Mouse (Mus musculus): ENCODE measurements at regions not wholly inside any gene's neighbourhood (a gene's known extent, or its start where the extent isn't known, plus 50 kb on each side); places are given as distances from the start of the nearest gene placed in this dataset.
A peak's percentile ranks its signal among the peaks of the same experiment; 100 is the strongest.

GRCm38 (mm10) chr13:60299076-60299475 is 121.9 kb upstream of the Gas1 start:
- no peak for DNase-seq (ENCODE audit: low spot score)

DNA sequence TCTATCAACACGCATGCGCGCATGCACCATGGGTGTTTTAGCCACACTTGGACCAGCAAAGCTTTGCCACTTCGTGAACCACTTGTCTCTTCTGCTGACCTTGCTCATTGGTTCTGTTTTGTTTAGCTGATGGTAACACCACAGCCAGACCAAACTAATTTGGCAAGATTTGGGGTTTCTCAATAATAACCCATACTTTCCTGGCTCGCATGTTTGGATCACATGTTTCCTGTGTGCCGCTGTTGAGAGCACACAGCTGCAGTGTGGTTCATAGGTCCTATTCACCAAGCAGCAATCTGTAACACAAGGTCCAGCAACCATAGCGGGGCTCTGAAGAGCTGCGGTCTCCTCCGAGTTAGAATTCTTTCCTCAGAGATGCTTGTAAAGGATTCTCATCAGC is 126.4 kb upstream of the Gas1 start:
- no peak for DNase-seq (ENCODE audit: low spot score)

- no peak for DNase-seq (ENCODE audit: low spot score)
Observed at GRCm38 (mm10) chr13:60305028-60305810, 128.1 kb upstream of the Gas1 start.

- no peak for DNase-seq (ENCODE audit: low spot score)
Observed at GRCm38 (mm10) chr13:60308062-60308801, 131.1 kb upstream of the Gas1 start.

DNA sequence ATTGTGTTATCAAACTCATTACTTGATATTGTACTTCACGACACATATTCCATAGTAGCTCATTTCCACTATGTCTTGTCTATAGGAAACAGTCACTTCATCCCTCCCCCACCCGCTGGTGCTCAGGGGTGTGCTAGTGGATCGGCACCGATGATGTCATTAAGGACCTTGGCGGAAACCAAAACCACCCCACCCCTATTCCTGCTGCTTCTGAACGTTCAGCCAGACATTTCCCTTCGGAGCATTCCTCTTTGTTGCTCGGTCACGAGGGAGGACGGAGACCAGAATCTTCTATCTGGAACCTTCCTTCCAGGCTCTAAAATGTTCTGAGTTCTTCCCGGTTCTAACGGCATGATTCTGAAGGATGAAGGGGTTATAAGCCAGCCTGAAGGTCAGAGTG is 132.3 kb upstream of the Gas1 start:
- no peak for DNase-seq (ENCODE audit: low spot score)

GRCm38 (mm10) chr13:60309926-60310325 is 132.8 kb upstream of the Gas1 start:
- DNase-seq (ENCODE audit: low spot score): no peak

GRCm38 (mm10) chr13:60312397-60313085 is 135.4 kb upstream of the Gas1 start:
- no peak for DNase-seq (ENCODE audit: low spot score)

GRCm38 (mm10) chr13:60318436-60319020 is 141.4 kb upstream of the Gas1 start:
- DNase-seq (ENCODE audit: low spot score): no peak

DNA sequence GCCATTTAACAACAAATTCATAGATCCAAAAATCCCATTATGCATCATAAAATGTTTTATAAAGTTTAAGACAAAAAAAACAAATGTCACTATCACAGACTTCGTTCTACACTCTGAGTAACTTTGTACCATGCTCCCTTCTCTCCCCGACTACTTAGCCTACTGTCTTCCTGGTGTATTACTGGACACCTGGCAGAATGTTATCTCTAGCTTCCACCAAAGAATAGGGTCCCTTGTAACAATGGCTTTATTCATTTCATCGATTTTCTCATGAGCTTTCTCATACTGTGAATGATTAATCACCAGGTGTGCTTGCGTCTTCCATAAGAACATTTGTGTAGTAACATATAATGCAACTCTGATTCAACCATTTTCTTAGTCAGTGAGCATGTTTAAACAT is 142.1 kb upstream of the Gas1 start:
- no peak for DNase-seq (ENCODE audit: low spot score)

GRCm38 (mm10) chr13:60319861-60320602 is 142.9 kb upstream of the Gas1 start:
- DNase-seq (ENCODE audit: low spot score): no peak

- DNase-seq (ENCODE audit: low spot score): no peak
Observed at GRCm38 (mm10) chr13:60322579-60322978, 145.4 kb upstream of the Gas1 start.

DNA sequence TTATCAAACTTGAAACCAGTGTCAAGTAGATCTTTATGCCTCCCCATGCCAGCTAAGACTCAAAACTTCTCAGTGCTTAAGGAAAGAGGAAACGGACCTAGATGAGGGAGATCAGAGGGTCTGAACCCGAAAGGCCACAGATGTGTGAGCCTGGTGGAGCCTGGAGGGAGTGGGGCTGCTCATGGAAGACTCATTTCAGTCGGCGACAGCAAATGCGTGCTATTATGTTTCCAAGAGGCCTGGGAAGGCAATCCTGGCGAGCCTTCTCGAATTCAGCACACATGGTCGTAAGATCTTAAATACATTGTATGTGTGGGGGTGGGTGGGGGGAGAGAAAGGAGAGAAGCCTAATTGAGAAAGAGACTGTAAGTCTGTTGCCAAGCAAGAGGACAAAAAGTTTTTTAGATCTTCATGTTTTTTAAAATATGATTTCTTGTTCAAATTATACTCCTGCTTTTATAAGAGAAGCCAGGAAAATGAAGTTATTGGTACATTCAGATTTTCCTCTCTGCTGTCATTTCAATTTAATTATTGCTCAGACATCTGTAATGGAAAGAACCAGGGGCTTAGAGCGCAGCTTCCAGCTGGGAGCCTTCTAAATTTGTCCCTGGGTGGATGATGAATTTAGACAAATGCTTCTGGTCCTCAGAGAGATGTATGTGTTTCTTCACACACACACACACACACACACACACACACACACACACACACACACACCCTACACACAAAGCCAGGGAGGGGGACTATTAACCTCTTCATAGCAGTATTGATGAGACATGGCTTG is 153.5 kb upstream of the Gas1 start:
- peak; percentile 65 for DNase-seq (ENCODE audit: low spot score)

DNA sequence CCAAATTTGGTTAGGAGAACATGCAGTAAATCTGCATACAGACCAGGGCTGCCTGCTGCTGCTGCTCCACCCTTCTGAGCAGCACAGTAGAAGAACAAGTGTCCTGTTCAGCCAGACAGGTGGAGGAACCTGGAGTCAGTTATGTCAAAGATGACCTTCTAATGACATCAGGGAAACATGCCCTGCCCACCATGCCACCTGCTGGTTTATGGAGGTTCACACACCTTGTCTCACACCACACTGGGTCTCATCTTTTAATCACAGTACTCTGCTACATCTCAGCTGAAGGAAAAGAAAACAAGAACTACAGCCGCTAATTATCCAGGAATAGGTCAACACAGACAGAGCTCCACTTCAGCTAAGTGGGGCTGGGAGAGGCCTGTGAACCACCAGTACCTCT is 159.0 kb upstream of the Gas1 start:
- DNase-seq (ENCODE audit: low spot score): no peak

GRCm38 (mm10) chr13:60337383-60337782 is 160.2 kb upstream of the Gas1 start:
- peak; percentile 58 for DNase-seq (ENCODE audit: low spot score)

DNA sequence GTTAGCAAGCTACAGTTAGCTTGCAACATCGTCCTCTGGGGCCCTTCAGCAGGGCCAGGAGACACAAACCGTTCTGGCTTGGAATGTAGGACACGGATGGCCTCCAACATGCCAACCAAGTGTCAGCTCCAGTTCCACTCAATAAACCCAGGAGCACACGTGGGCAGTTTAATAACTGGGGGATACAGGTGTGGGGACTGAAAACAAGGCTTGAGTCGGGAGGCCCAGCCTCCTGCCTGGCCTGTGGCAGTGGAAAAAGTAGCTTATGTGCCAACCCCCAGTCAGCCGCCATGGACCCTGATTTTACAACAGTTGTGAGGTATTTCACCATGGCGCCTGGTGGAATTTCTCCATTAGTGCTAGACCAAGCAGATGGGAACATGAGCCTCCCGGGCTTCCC is 160.9 kb upstream of the Gas1 start:
- no peak for DNase-seq (ENCODE audit: low spot score)

DNA sequence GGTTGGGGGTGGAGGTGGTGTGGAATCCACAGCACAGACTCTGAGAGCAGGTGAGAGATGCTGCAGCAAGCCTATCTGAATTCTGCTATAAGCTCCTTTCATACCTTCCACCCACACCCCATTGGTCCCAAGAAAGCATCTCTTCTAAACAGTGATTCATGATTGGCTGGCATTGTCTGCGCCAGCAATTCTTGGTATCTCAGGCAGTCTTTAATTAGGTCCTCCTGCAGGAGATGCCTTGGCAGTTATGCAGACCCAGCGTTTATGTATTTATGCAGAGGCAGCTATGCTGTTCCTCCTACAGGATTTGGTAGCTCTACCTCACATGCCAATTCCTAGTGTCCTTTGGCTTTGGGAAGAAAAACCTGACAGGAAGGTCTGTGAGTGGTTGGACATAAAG is 162.9 kb upstream of the Gas1 start:
- DNase-seq (ENCODE audit: low spot score): no peak

GRCm38 (mm10) chr13:60347881-60348280 is 170.7 kb upstream of the Gas1 start:
- DNase-seq (ENCODE audit: low spot score): no peak

DNA sequence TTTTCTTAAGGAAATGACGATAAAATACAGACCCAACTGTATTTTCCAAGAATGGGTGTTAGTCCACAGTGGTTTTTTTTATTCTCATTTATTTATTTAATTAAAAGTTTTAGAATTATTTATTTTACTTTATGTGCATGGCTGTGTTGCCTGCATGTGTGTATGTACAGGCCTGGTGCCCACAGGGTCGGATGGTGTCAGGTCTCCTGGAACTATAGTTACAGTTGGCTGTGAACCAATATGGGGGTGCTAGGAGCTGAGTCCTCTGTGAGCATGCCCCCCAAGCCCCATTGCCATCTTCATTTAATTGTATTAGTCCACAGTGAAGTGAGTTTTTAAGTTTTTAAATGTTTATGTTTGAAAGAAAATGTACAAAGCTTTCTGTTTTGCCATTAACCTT is 171.3 kb upstream of the Gas1 start:
- DNase-seq (ENCODE audit: low spot score): no peak

DNA sequence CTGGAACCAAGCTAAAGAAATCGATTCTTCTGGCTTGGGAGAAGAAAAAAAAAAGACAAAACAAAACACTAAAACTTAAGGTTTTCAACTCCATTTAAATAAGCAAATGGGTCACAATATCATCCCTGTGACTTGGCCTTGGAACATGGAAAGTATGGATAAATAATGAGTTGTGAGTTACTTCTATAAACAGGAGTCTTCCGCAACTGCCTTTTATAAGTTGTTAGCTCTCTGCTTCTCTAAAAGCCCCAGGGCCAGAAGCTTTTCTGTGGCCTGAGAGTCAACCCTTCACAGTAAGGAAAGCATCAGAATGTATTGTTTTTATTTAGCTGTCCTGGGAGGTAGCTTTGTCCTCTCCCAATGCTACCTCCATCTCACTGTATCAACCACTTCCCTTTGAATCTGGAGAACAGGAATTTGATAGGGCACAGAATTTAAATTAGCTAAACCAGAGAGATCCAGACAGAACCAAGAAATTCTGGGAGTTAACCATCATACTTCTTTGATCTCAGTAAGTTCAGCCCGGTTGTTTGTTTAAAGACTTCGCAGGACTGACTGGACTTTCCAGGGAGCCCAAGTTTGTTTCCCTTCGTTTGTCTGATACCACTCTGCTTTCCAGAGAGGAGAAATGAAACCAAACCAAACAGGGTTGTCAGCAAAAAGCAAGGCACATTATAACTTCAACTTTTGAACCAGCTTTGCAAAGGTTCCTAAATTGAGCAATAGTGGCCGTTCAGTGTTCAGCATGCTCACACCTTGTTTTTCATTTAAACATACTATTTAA is 178.7 kb upstream of the Gas1 start:
- no peak for DNase-seq (ENCODE audit: low spot score)

- DNase-seq (ENCODE audit: low spot score): no peak
Observed at GRCm38 (mm10) chr13:60358408-60359060, 181.4 kb upstream of the Gas1 start.
